In the genomic region with DNA sequence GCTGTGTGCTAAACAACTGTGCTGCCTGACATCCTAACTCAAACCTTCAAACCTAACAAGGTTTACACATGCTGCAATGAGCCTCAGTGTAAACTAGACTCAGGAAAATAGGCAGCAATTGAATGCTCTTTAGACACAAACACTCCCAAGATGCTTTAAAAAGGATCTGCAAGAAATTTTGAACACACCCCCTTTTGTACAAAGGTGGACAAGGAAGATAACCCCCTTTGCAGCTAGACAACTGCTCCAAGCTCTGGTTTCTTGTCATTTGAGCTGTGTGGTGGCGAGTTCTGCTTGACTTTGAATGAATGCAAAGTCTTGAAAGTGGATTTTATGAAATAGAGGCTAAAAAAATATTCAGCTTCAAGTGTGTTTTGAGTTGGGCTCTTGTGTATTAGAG, we compare ENCODE assay signal across 28 mouse cellular contexts. TPM values are rescaled to one million over a fixed set of nuclear protein-coding genes. Genes with fewer than 3 reads are reported as not detected.
"Had no signal": no experiment of that assay in that cellular context is flagged by ENCODE, and none has a peak within 500 bp of the region (broad histone marks: within the 10 kb centered on the region; RNA-seq: fewer than 3 reads in every experiment).

No protein-coding gene starts in this region.

- H3K9me3 ChIP-seq: embryonic facial prominence, embryonic 10.5 days; embryonic facial prominence, embryonic 12.5 days; embryonic facial prominence, embryonic 13.5 days; embryonic facial prominence, embryonic 15.5 days; forebrain, embryonic 10.5 days; forebrain, embryonic 12.5 days; forebrain, embryonic 13.5 days; forebrain, embryonic 15.5 days had no signal

- H3K4me2 ChIP-seq: embryonic facial prominence, embryonic 12.5 days; embryonic facial prominence, embryonic 13.5 days; embryonic facial prominence, embryonic 15.5 days; forebrain, embryonic 12.5 days; forebrain, embryonic 13.5 days; forebrain, embryonic 15.5 days had no signal

- H3K4me3 ChIP-seq: embryonic facial prominence, embryonic 10.5 days; embryonic facial prominence, embryonic 12.5 days; embryonic facial prominence, embryonic 13.5 days; embryonic facial prominence, embryonic 15.5 days; erythroblast, embryonic 14.5 days; forebrain, embryonic 10.5 days; forebrain, embryonic 12.5 days; forebrain, embryonic 13.5 days; forebrain, embryonic 15.5 days; gastrocnemius, adult 2 months; heart, adult 2 months had no signal

- H3K27ac ChIP-seq: embryonic facial prominence, embryonic 10.5 days; embryonic facial prominence, embryonic 12.5 days; embryonic facial prominence, embryonic 13.5 days; embryonic facial prominence, embryonic 15.5 days; forebrain, embryonic 10.5 days; forebrain, embryonic 12.5 days; forebrain, embryonic 13.5 days; forebrain, embryonic 15.5 days; gastrocnemius, adult 2 months; heart, adult 2 months had no signal

- H3K4me1 ChIP-seq: embryonic facial prominence, embryonic 12.5 days had no signal

- DNase-seq: cerebellum, adult 8-10 months; cerebellum, adult 9-10 months; cerebellum, adult 9-11 months; cerebellum, postnatal 10 days; cerebellum, postnatal 14 days; cerebellum, postnatal 25 days; cerebellum, postnatal 36 days; embryo, embryonic 11 days; forebrain, postnatal 0 days; gastrocnemius, adult 2 months; gastrocnemius, postnatal 10 days; gastrocnemius, postnatal 14 days; gastrocnemius, postnatal 25 days; gastrocnemius, postnatal 36 days; heart, adult 18-20 months; heart, adult 2 months had no signal

- H3K9ac ChIP-seq: embryonic facial prominence, embryonic 12.5 days; embryonic facial prominence, embryonic 13.5 days; embryonic facial prominence, embryonic 15.5 days; forebrain, embryonic 12.5 days; forebrain, embryonic 13.5 days; forebrain, embryonic 15.5 days; forebrain, postnatal 0 days had no signal

- ATAC-seq: forebrain, embryonic 13.5 days; forebrain, embryonic 14.5 days; forebrain, embryonic 15.5 days; forebrain, embryonic 16.5 days; forebrain, postnatal 0 days had no signal

RNA-seq across cellular contexts. Expression of gene Pou4f1, which starts 7.6 kb away (rescaled TPM):
- total RNA-seq: common myeloid progenitor, adult 5-6 weeks had no signal
- polyA plus RNA-seq: erythroblast, embryonic 14.5 days had no signal
